Mouse (Mus musculus) kidney, adult 8-10 months (tissue): ENCODE measurements around the gene Bsg.

Experiments used
- DNase-seq, 2 experiments: peaks; one replicate each; pipeline ENCODE4 v3.0.0; 2022

The Bsg gene

GRCm38 (mm10) chr10:79705951-79706350, 1.7 kb downstream of the Bsg start:
- DNase-seq: no peak

- DNase-seq: no peak
Observed at GRCm38 (mm10) chr10:79706406-79707094, 2.3 kb downstream of the Bsg start.

- no peak for DNase-seq
Observed at GRCm38 (mm10) chr10:79707162-79707561, 2.9 kb downstream of the Bsg start.

GRCm38 (mm10) chr10:79707759-79708158, 3.5 kb downstream of the Bsg start:
- no peak for DNase-seq

- no peak for DNase-seq
Observed at GRCm38 (mm10) chr10:79708668-79709067, 4.4 kb downstream of the Bsg start.

- DNase-seq: no peak
Observed at GRCm38 (mm10) chr10:79709307-79709706, 5.0 kb downstream of the Bsg start.

- no peak for DNase-seq
Observed at GRCm38 (mm10) chr10:79712029-79712428, 7.7 kb downstream of the Bsg start.

GRCm38 (mm10) chr10:79712499-79713126, 8.3 kb downstream of the Bsg start:
- DNase-seq: peak; percentile 62 to 78

GRCm38 (mm10) chr10:79713163-79713562, 8.9 kb downstream of the Bsg start:
- no peak for DNase-seq

GRCm38 (mm10) chr10:79714996-79715395, 10.7 kb downstream of the Bsg start:
- DNase-seq: no peak

- DNase-seq: no peak
Observed at GRCm38 (mm10) chr10:79716254-79716987, 12.1 kb downstream of the Bsg start, which contains the start of gene Hcn2. Hcn2 (plus strand) TSS chr10:79716634.

- DNase-seq: no peak
Observed at GRCm38 (mm10) chr10:79716988-79717355, 12.7 kb downstream of the Bsg start.

- DNase-seq: peak in 1 of 2 experiments; percentile 79
Observed at GRCm38 (mm10) chr10:79717640-79718357, 13.5 kb downstream of the Bsg start.

GRCm38 (mm10) chr10:79721089-79721488, 16.8 kb downstream of the Bsg start:
- DNase-seq: no peak

GRCm38 (mm10) chr10:79723047-79723446, 18.8 kb downstream of the Bsg start:
- no peak for DNase-seq

GRCm38 (mm10) chr10:79723692-79724091, 19.4 kb downstream of the Bsg start:
- DNase-seq: no peak

GRCm38 (mm10) chr10:79726090-79726489, 21.8 kb downstream of the Bsg start:
- DNase-seq: peak; percentile 43 to 68

- no peak for DNase-seq
Observed at GRCm38 (mm10) chr10:79728323-79729249, 24.3 kb downstream of the Bsg start.

GRCm38 (mm10) chr10:79729357-79729965, 25.2 kb downstream of the Bsg start:
- DNase-seq: no peak

GRCm38 (mm10) chr10:79732500-79732899, 28.2 kb downstream of the Bsg start:
- DNase-seq: peak in 1 of 2 experiments; percentile 54

GRCm38 (mm10) chr10:79733847-79734246, 29.6 kb downstream of the Bsg start:
- no peak for DNase-seq

- no peak for DNase-seq
Observed at GRCm38 (mm10) chr10:79735361-79735760, 31.1 kb downstream of the Bsg start.
